Mouse (Mus musculus) kidney, adult 2 months (tissue): ENCODE measurements around the gene Samt1.
"Not testable (repeated sequence)": the region's sequence is repeated elsewhere in the genome, so short reads cannot be mapped to it uniquely, and the experiment has no call there.

Source experiments
- CTCF ChIP-seq: fragments of 200-500 bp; conservative IDR thresholded peaks from 2 replicates; pipeline ENCODE4 v1.5.1; 2011; ENCODE audit warnings: low read depth, mild to moderate bottlenecking, control low read depth, low read length, moderate library complexity, mixed read lengths; ENCODE audit not compliant: insufficient read depth, insufficient read length
- POLR2A ChIP-seq: fragments of 200-500 bp; IDR thresholded peaks from one replicate; pipeline ENCODE4 v1.6.1; 2011; ENCODE audit warnings: low read depth, low read length, control low read depth

GRCm38 (mm10) chrX:154054939-154055338 lies 42.5 kb upstream of the Samt1 start, which contains the start of gene Gm10057:
- not testable (repeated sequence) for TF ChIP-seq CTCF, POLR2A
